Mouse (Mus musculus): ENCODE data around the gene Ncmap. TPM values are rescaled to one million over a fixed set of nuclear protein-coding genes. Genes with fewer than 3 reads are reported as not detected.
A peak's percentile ranks its signal among the peaks of the same experiment; 100 is the strongest.

The Ncmap gene
- total RNA-seq, 2 experiments from 2014 or later, result 0.60 to 1.2 TPM

- DNase-seq (ENCODE audit: low spot score in 2 of 2), result peak in 1 of 2 experiments; percentile 6
Measured at GRCm38 (mm10) chr4:135353794-135354450, 44.1 kb downstream of the Ncmap start.

GRCm38 (mm10) chr4:135353066-135353793 is 44.8 kb downstream of the Ncmap start, which contains the start of gene Srrm1:
Gene Srrm1, minus strand, starts transcription at chr4:135353321.
- DNase-seq (ENCODE audit: low spot score in 2 of 2), result peak; percentile 97 to 98

DNA sequence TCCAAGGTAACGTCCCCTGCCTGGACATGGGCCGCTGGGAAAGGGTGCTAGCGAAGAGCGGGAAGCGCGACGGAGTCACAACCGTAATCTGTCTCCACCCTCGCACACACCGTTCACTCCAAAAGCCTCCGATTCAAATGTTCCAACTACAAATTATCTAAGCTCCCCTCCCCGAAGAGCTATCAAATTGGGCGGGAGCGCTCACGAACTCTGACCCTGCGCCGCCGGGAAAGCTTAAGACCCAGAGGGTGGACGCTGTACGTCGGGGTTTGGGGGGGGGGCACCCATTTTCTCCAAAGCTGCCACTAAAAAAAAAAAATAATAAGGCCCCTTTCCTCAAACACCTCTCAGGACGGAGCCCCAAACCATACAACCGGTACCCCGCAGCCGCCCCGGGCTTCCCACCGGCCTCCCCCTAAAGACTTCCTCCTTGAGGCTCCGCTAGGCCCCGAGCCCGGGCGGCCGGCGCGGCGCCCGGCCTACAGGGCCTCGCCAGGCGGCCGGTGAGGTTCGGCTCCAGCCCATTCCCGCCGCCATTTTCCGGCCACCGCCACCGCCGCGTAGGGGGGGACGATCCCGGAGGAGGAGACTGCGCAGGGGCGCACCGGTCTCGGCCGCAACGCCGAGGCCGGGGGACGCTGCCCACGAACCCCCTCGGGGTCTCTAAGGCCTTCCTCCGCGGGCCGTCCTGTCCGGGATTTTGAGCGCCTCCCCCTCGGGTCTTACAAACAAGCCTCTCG is 45.5 kb downstream of the Ncmap start:
- peak in 1 of 2 experiments; percentile 12 for DNase-seq (ENCODE audit: low spot score in 2 of 2)

DNA sequence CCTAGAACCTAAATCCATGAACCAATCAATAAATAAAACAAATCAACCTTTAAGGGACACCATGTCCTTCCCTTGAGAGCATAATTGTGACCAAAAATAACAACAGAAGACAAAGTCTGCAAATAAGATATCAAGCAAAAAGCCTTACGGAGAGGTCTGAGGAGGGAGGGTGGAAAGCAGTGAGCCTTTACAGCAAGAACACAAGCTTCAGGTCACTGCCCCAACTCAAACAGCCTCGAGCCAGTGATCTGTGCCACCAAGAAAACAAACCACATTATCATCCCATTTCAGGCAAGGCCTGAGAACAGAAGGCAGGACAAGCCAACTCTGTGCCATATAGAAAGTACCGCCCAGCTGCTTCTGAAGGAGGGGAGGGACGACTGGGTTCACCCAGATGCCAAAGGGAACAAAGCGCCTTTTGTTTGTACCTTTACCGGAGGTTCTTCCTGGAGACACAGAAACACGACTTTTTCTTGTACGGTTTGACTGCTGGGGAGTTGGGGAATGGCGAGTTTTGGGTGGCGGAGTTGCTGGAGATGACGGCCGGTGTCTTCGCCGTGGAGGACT is 60.6 kb downstream of the Ncmap start:
- DNase-seq (ENCODE audit: low spot score in 2 of 2), result no peak

GRCm38 (mm10) chr4:135336023-135336357 is 62.0 kb downstream of the Ncmap start:
- no peak for DNase-seq (ENCODE audit: low spot score in 2 of 2)

DNA sequence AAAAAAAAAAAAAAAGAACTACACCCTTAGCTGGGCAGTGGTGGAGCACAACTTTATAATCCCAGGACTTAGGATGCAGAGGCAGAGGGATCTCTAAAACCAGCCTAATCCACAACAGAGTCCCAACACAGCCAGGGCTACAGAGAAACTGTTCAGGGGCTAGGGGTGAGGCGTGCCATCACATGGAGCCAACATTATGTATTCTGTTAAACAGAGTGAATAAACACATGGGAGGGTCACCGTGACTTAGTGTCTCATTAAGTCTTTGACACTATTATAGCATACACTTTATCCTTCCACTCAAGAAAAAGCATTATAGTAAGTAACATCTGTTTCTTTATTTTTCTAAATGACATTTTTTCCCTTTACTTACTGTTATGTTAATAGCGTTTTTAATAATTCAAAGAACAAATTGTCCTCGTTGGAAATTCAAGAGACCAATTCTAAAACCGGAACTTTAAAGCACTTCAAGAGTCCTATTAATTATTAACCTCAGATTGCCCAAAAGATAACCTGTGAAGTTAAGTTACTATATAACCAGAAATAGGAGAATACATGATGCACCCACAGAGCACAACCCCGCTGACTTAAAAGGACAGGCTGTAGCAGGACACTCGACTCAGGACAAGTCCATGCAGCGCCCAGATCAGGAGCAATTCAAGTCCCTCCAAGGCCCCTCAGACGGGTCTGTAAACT is 62.6 kb downstream of the Ncmap start:
- no peak for DNase-seq (ENCODE audit: low spot score in 2 of 2)

GRCm38 (mm10) chr4:135326469-135326868 is 71.6 kb downstream of the Ncmap start:
- no peak for DNase-seq (ENCODE audit: low spot score in 2 of 2)

DNA sequence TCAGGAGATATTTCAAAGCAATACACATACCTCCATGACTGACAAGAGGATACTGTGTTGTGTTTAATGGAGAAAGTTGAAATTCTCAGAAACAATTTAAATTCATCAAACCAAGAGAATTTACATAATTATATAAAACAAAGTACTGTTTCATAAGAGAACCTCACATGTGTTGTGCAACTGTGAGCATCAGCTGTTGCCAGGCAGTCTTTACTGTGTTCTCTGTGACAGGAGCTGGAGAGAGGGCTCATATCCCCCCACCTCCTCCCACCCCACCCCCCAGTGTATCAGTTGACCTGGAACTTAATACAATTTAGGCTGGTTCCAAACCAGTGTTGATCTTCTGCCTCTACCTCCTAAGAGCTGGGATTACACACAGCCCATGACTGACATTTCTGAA is 72.0 kb downstream of the Ncmap start:
- DNase-seq (ENCODE audit: low spot score in 2 of 2), result no peak

GRCm38 (mm10) chr4:135323021-135323420 is 75.0 kb downstream of the Ncmap start:
- DNase-seq (ENCODE audit: low spot score in 2 of 2), result no peak

Small RNA genes lying within 50 kb of the gene (microRNA-seq; reads per million reads assigned to microRNA genes)
- 679 to 690 reads per million in 2 experiments for gene Mir700

Other genes with a start within 250 kb of the Ncmap start
- 10 to 100 TPM; 37.8 to 40.9 TPM for gene Clic4, start 125.4 kb downstream of the Ncmap start, total RNA-seq (2021)
- 100 to 1,000 TPM; 124 to 133 TPM for gene Srrm1, start 44.9 kb downstream of the Ncmap start, total RNA-seq (2021)
- gene Rcan3, start 35.6 kb upstream of the Ncmap start, total RNA-seq (2021), result 10 to 100 TPM; 30.6 to 32.5 TPM
- 1 to 10 TPM; 1.7 to 1.8 TPM for gene Stpg1, start 96.6 kb upstream of the Ncmap start, total RNA-seq (2021)
- gene Nipal3, start 96.8 kb upstream of the Ncmap start, total RNA-seq (2021), result 10 to 100 TPM; 77.5 to 92.8 TPM
- under 1 TPM; 0.41 to 0.43 TPM for gene Grhl3, start 175.4 kb upstream of the Ncmap start, total RNA-seq (2021)